Mouse (Mus musculus): ENCODE measurements around the gene Tacc3. TPM values are rescaled to one million over a fixed set of nuclear protein-coding genes. Genes with fewer than 3 reads are reported as not detected.
A peak's percentile ranks its signal among the peaks of the same experiment; 100 is the strongest.

The Tacc3 gene
- polyA plus RNA-seq, 1 experiment from 2014 or later, result 172 TPM

GRCm38 (mm10) chr5:33688278-33689220, 30.6 kb downstream of the Tacc3 start:
- Histone ChIP-seq H3K4me3 (replicated peaks) (no peak overlapping the region), H3K9ac (no peak overlapping the region), H3K27me3 (replicated peaks) (no peaks in the 10 kb centered on the region), H3K4me1 (replicated peaks) (peaks cover 29% of the 10 kb centered on the region), H3K36me3 (no peaks in the 10 kb centered on the region), H3K27ac (no peak overlapping the region), H3K4me2 (replicated peaks) (no peak overlapping the region), H3K9me3 (no peaks in the 10 kb centered on the region)
- 69% methylated on average over 14 of the region's 14 CpGs for WGBS
- no peak for ATAC-seq

GRCm38 (mm10) chr5:33689221-33689844, 31.4 kb downstream of the Tacc3 start:
- H3K4me2 ChIP-seq (replicated peaks), result no peak overlapping the region
- no peak overlapping the region for H3K4me3 ChIP-seq (replicated peaks)
- no peaks in the 10 kb centered on the region for H3K27me3 ChIP-seq (replicated peaks)
- no peak for ATAC-seq
- H3K36me3 ChIP-seq, result no peaks in the 10 kb centered on the region
- H3K4me1 ChIP-seq (replicated peaks), result peaks cover 32% of the 10 kb centered on the region
- H3K9ac ChIP-seq, result no peak overlapping the region
- H3K27ac ChIP-seq, result no peak overlapping the region
- no peaks in the 10 kb centered on the region for H3K9me3 ChIP-seq
- WGBS, result 62% methylated on average over 20 of the region's 20 CpGs

GRCm38 (mm10) chr5:33689852-33690645, 32.1 kb downstream of the Tacc3 start:
- no peaks in the 10 kb centered on the region for H3K36me3 ChIP-seq
- no peak for ATAC-seq
- no peaks in the 10 kb centered on the region for H3K9me3 ChIP-seq
- no peak overlapping the region for H3K9ac ChIP-seq
- WGBS, result 75% methylated on average over 11 of the region's 11 CpGs
- H3K27me3 ChIP-seq (replicated peaks), result no peaks in the 10 kb centered on the region
- no peak overlapping the region for H3K4me3 ChIP-seq (replicated peaks)
- H3K4me2 ChIP-seq (replicated peaks), result no peak overlapping the region
- H3K4me1 ChIP-seq (replicated peaks), result peaks cover 39% of the 10 kb centered on the region
- no peak overlapping the region for H3K27ac ChIP-seq

GRCm38 (mm10) chr5:33692393-33692792, 34.5 kb downstream of the Tacc3 start:
- H3K9ac ChIP-seq, result peak overlapping the region; percentile 29; the same call in 1 of the 2 replicates
- peak overlapping the region; percentile 5; the same call in 1 of the 2 replicates for H3K4me3 ChIP-seq (replicated peaks)
- peak overlapping the region; percentile 50 for H3K4me2 ChIP-seq (replicated peaks)

GRCm38 (mm10) chr5:33694461-33694847, 36.5 kb downstream of the Tacc3 start:
- H3K4me3 ChIP-seq (replicated peaks), result no peak overlapping the region
- peak overlapping the region; percentile 51; the same call in 1 of the 2 replicates for H3K27ac ChIP-seq
- no peaks in the 10 kb centered on the region for H3K36me3 ChIP-seq
- no peak for ATAC-seq
- no peak overlapping the region for H3K9ac ChIP-seq
- H3K4me1 ChIP-seq (replicated peaks), result peaks cover 59% of the 10 kb centered on the region
- H3K4me2 ChIP-seq (replicated peaks), result peak overlapping the region; percentile 94
- 70% methylated on average over 9 of the region's 9 CpGs for WGBS
- no peaks in the 10 kb centered on the region for H3K9me3 ChIP-seq
- no peaks in the 10 kb centered on the region for H3K27me3 ChIP-seq (replicated peaks)

More at GRCm38 (mm10) chr5:33692393-33692792, 34.5 kb downstream of the Tacc3 start:
- no peaks in the 10 kb centered on the region for H3K36me3 ChIP-seq
- H3K4me1 ChIP-seq (replicated peaks), result peaks cover 55% of the 10 kb centered on the region
- WGBS, result 5% methylated on average over 24 of the region's 24 CpGs
- no peaks in the 10 kb centered on the region for H3K9me3 ChIP-seq
- H3K27ac ChIP-seq, result peak overlapping the region; percentile 72
- ATAC-seq, result peak; percentile 55
- no peaks in the 10 kb centered on the region for H3K27me3 ChIP-seq (replicated peaks)

- peak overlapping the region; percentile 68 for H3K27ac ChIP-seq
- peak overlapping the region; percentile 94 for H3K4me2 ChIP-seq (replicated peaks)
- no peaks in the 10 kb centered on the region for H3K27me3 ChIP-seq (replicated peaks)
- ATAC-seq, result peak; percentile 66
- peak overlapping the region; percentile 74 for H3K9ac ChIP-seq
- H3K36me3 ChIP-seq, result no peaks in the 10 kb centered on the region
- WGBS, result 4% methylated on average over 71 of the region's 71 CpGs
- H3K4me3 ChIP-seq (replicated peaks), result peak overlapping the region; percentile 46
- H3K9me3 ChIP-seq, result no peaks in the 10 kb centered on the region
- H3K4me1 ChIP-seq (replicated peaks), result peaks cover 52% of the 10 kb centered on the region
Measured at GRCm38 (mm10) chr5:33694848-33695717, 37.2 kb downstream of the Tacc3 start.

- peak; percentile 42 for ATAC-seq
- Histone ChIP-seq H3K4me1 (replicated peaks) (peaks cover 51% of the 10 kb centered on the region), H3K36me3 (no peaks in the 10 kb centered on the region), H3K4me3 (replicated peaks) (peak overlapping the region; percentile 46), H3K9me3 (no peaks in the 10 kb centered on the region), H3K27ac (peak overlapping the region; percentile 68), H3K4me2 (replicated peaks) (peak overlapping the region; percentile 94), H3K27me3 (replicated peaks) (no peaks in the 10 kb centered on the region), H3K9ac (peak overlapping the region; percentile 74)
- 5% methylated on average over 24 of the region's 24 CpGs for WGBS
Measured at GRCm38 (mm10) chr5:33695718-33696121, 37.8 kb downstream of the Tacc3 start.

GRCm38 (mm10) chr5:33696430-33696829, 38.5 kb downstream of the Tacc3 start:
- no peak overlapping the region for H3K9ac ChIP-seq
- no peaks in the 10 kb centered on the region; the same call in 1 of the 2 replicates for H3K27me3 ChIP-seq (replicated peaks)
- peaks cover 51% of the 10 kb centered on the region for H3K4me1 ChIP-seq (replicated peaks)
- peak overlapping the region; percentile 68; the same call in 1 of the 2 replicates for H3K27ac ChIP-seq
- H3K4me2 ChIP-seq (replicated peaks), result peak overlapping the region; percentile 94
- 62% methylated on average over 5 of the region's 5 CpGs for WGBS
- no peak overlapping the region for H3K4me3 ChIP-seq (replicated peaks)
- H3K9me3 ChIP-seq, result no peaks in the 10 kb centered on the region
- no peak for ATAC-seq
- no peaks in the 10 kb centered on the region for H3K36me3 ChIP-seq

- H3K27me3 ChIP-seq (replicated peaks), result no peaks in the 10 kb centered on the region; the same call in 1 of the 2 replicates
- H3K27ac ChIP-seq, result no peak overlapping the region
- H3K4me3 ChIP-seq (replicated peaks), result no peak overlapping the region
- no peak for ATAC-seq
- H3K9ac ChIP-seq, result no peak overlapping the region
- no peaks in the 10 kb centered on the region for H3K9me3 ChIP-seq
- H3K4me2 ChIP-seq (replicated peaks), result no peak overlapping the region
- H3K4me1 ChIP-seq (replicated peaks), result peaks cover 44% of the 10 kb centered on the region
- WGBS, result 71% methylated on average over 1 of the region's 1 CpGs
- no peaks in the 10 kb centered on the region for H3K36me3 ChIP-seq
Measured at GRCm38 (mm10) chr5:33697534-33697933, 39.6 kb downstream of the Tacc3 start.

GRCm38 (mm10) chr5:33697947-33698512, 40.1 kb downstream of the Tacc3 start:
- Histone ChIP-seq H3K27ac (no peak overlapping the region), H3K9me3 (no peaks in the 10 kb centered on the region), H3K4me2 (replicated peaks) (no peak overlapping the region), H3K9ac (no peak overlapping the region), H3K36me3 (no peaks in the 10 kb centered on the region), H3K4me1 (replicated peaks) (peaks cover 39% of the 10 kb centered on the region), H3K4me3 (replicated peaks) (no peak overlapping the region), H3K27me3 (replicated peaks) (no peaks in the 10 kb centered on the region; the same call in 1 of the 2 replicates)
- WGBS, result 35% methylated on average over 13 of the region's 13 CpGs
- no peak for ATAC-seq

GRCm38 (mm10) chr5:33698669-33699068, 40.7 kb downstream of the Tacc3 start:
- ATAC-seq, result no peak
- no peaks in the 10 kb centered on the region for H3K9me3 ChIP-seq
- WGBS, result 91% methylated on average over 5 of the region's 5 CpGs
- H3K27ac ChIP-seq, result no peak overlapping the region
- H3K4me1 ChIP-seq (replicated peaks), result peaks cover 36% of the 10 kb centered on the region
- no peaks in the 10 kb centered on the region; the same call in 1 of the 2 replicates for H3K27me3 ChIP-seq (replicated peaks)
- H3K36me3 ChIP-seq, result no peaks in the 10 kb centered on the region
- H3K4me2 ChIP-seq (replicated peaks), result no peak overlapping the region
- H3K4me3 ChIP-seq (replicated peaks), result no peak overlapping the region
- no peak overlapping the region for H3K9ac ChIP-seq
